Mouse (Mus musculus): ENCODE data around the gene Rasd1. TPM values are rescaled to one million over a fixed set of nuclear protein-coding genes. Genes with fewer than 3 reads are reported as not detected.

Rasd1 gene
- polyA plus RNA-seq, 1 experiment from 2014 or later = 1.3 TPM

DNA sequence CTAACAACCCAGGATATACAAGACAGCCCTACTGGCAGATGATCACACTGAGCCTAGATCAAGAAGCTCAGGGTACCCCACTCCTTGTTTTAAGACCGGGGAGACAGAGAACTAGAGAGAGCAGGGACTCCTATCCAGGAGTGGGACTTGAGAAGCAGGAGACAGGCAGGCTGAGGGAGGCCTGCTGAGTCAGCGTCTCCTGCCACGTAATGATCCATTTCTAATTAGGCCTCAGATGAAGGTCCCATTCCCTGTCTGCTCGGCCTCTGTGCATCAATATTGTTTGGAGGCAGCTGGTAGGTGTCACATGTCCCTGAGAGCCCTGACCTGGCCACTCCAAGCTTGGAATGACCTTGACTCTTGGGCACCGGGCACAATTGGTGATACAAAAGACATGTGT is 8.6 kb upstream of the Rasd1 start:
- TF ChIP-seq EP300 (optimal IDR thresholded peaks at IDR 0.05) (no peak), CTCF (IDR thresholded peaks at IDR 0.05; ENCODE audit: low read depth) (no peak)
- no peaks in the 10 kb centered on the region for H3K27me3 ChIP-seq (ENCODE audit: control insufficient read depth, insufficient read depth, low read length)
- H3K4me1 ChIP-seq (replicated peaks; ENCODE audit: control insufficient read depth, insufficient read depth) = no peaks in the 10 kb centered on the region
- H3K4me3 ChIP-seq (ENCODE audit: low read depth, low read length) = no peak overlapping the region
- 82% methylated on average over 5 of the region's 5 CpGs for WGBS
- no peak overlapping the region for H3K4me2 ChIP-seq (replicated peaks; ENCODE audit: low read depth)
- H3K36me3 ChIP-seq (ENCODE audit: control insufficient read depth, insufficient read depth, low read length) = no peaks in the 10 kb centered on the region
- ATAC-seq (ENCODE audit: low FRiP score, low TSS enrichment) = no peak
- H3K27ac ChIP-seq (replicated peaks) = no peak overlapping the region
- H3K9ac ChIP-seq (ENCODE audit: low read length) = no peak overlapping the region
- DNase-seq (ENCODE audit: low spot score) = no peak
- no peaks in the 10 kb centered on the region for H3K9me3 ChIP-seq (ENCODE audit: control insufficient read depth, low read length)

DNA sequence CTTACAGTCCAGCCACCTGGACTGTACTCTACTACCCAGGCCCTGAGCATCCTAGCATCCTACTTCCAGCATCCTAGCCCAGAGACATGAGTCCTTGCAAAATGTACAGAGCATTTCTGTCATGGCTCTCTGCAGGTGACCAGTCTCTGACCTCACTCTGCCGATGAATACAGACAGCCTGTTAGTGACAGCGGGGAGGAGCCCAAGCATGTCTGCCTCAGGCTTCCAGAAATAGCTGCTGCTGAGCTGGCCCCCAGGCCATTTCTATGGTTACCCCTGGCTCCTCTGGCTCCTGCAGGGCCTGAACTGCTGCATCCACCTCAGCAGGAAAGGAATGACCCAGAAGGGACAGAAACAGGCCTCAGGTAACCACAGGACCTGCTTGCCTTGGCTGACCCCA is 6.9 kb upstream of the Rasd1 start:
- DNase-seq (ENCODE audit: low spot score) (no peak), ATAC-seq (ENCODE audit: low FRiP score, low TSS enrichment) (no peak)
- H3K4me2 ChIP-seq (replicated peaks; ENCODE audit: low read depth) = no peak overlapping the region
- H3K27ac ChIP-seq (replicated peaks) = no peak overlapping the region
- TF ChIP-seq EP300 (optimal IDR thresholded peaks at IDR 0.05) (no peak), CTCF (IDR thresholded peaks at IDR 0.05; ENCODE audit: low read depth) (no peak)
- no peaks in the 10 kb centered on the region for H3K27me3 ChIP-seq (ENCODE audit: control insufficient read depth, insufficient read depth, low read length)
- no peaks in the 10 kb centered on the region for H3K9me3 ChIP-seq (ENCODE audit: control insufficient read depth, low read length)
- H3K36me3 ChIP-seq (ENCODE audit: control insufficient read depth, insufficient read depth, low read length) = no peaks in the 10 kb centered on the region
- H3K4me1 ChIP-seq (replicated peaks; ENCODE audit: control insufficient read depth, insufficient read depth) = no peaks in the 10 kb centered on the region
- WGBS = 52% methylated on average over 2 of the region's 2 CpGs
- H3K9ac ChIP-seq (ENCODE audit: low read length) = no peak overlapping the region
- H3K4me3 ChIP-seq (ENCODE audit: low read depth, low read length) = no peak overlapping the region

DNA sequence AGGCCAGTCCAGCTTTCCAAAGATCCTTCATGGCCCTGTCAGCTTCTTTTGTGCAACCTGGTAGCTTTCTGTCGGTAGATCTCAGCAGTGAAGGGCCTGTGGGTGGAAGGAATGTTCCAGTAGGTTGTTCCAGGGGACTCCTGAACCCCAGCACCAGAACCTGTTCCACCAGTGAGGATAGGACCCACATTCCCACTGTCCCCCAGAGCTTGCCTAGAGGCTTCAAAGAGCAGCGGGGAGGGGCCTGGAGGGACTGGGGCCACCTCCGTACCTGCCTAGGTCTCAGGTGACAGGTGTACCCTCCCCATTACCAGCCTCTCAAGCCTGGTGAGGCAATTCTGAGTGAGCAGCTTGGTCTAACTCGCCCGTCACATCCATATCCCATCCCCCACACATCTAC is 6.0 kb upstream of the Rasd1 start:
- no peaks in the 10 kb centered on the region for H3K36me3 ChIP-seq (ENCODE audit: control insufficient read depth, insufficient read depth, low read length)
- H3K9me3 ChIP-seq (ENCODE audit: control insufficient read depth, low read length) = no peaks in the 10 kb centered on the region
- WGBS = 71% methylated on average over 5 of the region's 5 CpGs
- no peak overlapping the region for H3K27ac ChIP-seq (replicated peaks)
- DNase-seq (ENCODE audit: low spot score) = no peak
- H3K4me2 ChIP-seq (replicated peaks; ENCODE audit: low read depth) = no peak overlapping the region
- no peaks in the 10 kb centered on the region for H3K4me1 ChIP-seq (replicated peaks; ENCODE audit: control insufficient read depth, insufficient read depth)
- TF ChIP-seq CTCF (IDR thresholded peaks at IDR 0.05; ENCODE audit: low read depth) (no peak), EP300 (optimal IDR thresholded peaks at IDR 0.05) (no peak)
- no peak overlapping the region for H3K4me3 ChIP-seq (ENCODE audit: low read depth, low read length)
- ATAC-seq (ENCODE audit: low FRiP score, low TSS enrichment) = no peak
- no peak overlapping the region for H3K9ac ChIP-seq (ENCODE audit: low read length)
- no peaks in the 10 kb centered on the region for H3K27me3 ChIP-seq (ENCODE audit: control insufficient read depth, insufficient read depth, low read length)

DNA sequence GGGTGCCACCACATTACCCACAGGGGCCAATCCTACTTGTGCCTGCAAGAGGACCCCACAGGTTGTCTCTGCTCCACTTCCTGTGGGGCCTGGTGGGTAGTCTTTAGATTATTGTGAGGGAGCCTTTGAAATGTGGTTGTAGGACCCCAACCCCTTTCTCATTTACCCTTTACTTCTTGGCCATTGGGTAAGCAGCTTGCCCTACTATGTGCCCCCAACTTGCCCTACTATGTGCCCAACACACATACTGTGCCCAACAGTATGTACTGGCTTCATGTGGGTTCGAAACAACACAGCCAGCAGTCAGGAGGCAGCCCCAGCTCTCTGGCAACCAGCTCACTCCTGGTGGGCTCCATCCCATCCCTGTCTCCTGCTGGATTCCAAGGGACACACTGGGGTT is 3.0 kb upstream of the Rasd1 start:
- DNase-seq (ENCODE audit: low spot score) = no peak
- Histone ChIP-seq H3K9ac (ENCODE audit: low read length) (no peak overlapping the region), H3K4me2 (replicated peaks; ENCODE audit: low read depth) (no peak overlapping the region), H3K4me1 (replicated peaks; ENCODE audit: control insufficient read depth, insufficient read depth) (0 out of 2 replicates have a peak, but pooled peaks cover 2% of the 10 kb centered on the region), H3K27me3 (ENCODE audit: control insufficient read depth, insufficient read depth, low read length) (no peaks in the 10 kb centered on the region), H3K36me3 (ENCODE audit: control insufficient read depth, insufficient read depth, low read length) (no peaks in the 10 kb centered on the region), H3K27ac (replicated peaks) (no peak overlapping the region), H3K9me3 (ENCODE audit: control insufficient read depth, low read length) (no peaks in the 10 kb centered on the region), H3K4me3 (ENCODE audit: low read depth, low read length) (no peak overlapping the region)
- no peak for ATAC-seq (ENCODE audit: low FRiP score, low TSS enrichment)
- TF ChIP-seq CTCF (IDR thresholded peaks at IDR 0.05; ENCODE audit: low read depth) = no peak
- TF ChIP-seq EP300 (optimal IDR thresholded peaks at IDR 0.05) = no peak
- WGBS = 76% methylated on average over 1 of the region's 1 CpGs

DNA sequence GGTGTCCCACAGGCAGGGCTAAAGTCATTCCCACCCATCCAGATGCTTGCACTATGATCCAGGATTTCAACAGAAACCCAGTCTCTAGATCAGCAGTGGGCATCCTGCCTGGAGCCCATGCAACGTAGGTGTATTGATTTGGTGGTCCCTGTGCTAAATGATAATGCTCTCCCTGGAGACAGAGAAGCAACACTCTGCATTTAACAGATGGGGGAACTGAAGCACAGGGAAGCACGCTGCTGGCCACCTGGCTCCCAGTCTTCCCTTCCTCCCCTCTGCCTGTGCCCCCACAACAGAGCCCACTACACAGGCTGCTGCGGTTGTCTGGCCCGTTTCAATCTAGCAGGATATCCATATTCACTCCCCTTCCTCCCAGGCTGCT is 1.3 kb upstream of the Rasd1 start:
- Histone ChIP-seq H3K36me3 (ENCODE audit: control insufficient read depth, insufficient read depth, low read length) (peaks cover 6% of the 10 kb centered on the region), H3K4me2 (replicated peaks; ENCODE audit: low read depth) (no peak overlapping the region), H3K4me1 (replicated peaks; ENCODE audit: control insufficient read depth, insufficient read depth) (0 out of 2 replicates have a peak, but pooled peaks cover 2% of the 10 kb centered on the region), H3K9ac (ENCODE audit: low read length) (no peak overlapping the region), H3K27ac (replicated peaks) (no peak overlapping the region), H3K4me3 (ENCODE audit: low read depth, low read length) (no peak overlapping the region), H3K27me3 (ENCODE audit: control insufficient read depth, insufficient read depth, low read length) (no peaks in the 10 kb centered on the region), H3K9me3 (ENCODE audit: control insufficient read depth, low read length) (no peaks in the 10 kb centered on the region)
- TF ChIP-seq CTCF (IDR thresholded peaks at IDR 0.05; ENCODE audit: low read depth) = no peak
- TF ChIP-seq EP300 (optimal IDR thresholded peaks at IDR 0.05) = no peak
- WGBS = 52% methylated on average over 4 of the region's 4 CpGs
- DNase-seq (ENCODE audit: low spot score) (no peak), ATAC-seq (ENCODE audit: low FRiP score, low TSS enrichment) (no peak)

DNA sequence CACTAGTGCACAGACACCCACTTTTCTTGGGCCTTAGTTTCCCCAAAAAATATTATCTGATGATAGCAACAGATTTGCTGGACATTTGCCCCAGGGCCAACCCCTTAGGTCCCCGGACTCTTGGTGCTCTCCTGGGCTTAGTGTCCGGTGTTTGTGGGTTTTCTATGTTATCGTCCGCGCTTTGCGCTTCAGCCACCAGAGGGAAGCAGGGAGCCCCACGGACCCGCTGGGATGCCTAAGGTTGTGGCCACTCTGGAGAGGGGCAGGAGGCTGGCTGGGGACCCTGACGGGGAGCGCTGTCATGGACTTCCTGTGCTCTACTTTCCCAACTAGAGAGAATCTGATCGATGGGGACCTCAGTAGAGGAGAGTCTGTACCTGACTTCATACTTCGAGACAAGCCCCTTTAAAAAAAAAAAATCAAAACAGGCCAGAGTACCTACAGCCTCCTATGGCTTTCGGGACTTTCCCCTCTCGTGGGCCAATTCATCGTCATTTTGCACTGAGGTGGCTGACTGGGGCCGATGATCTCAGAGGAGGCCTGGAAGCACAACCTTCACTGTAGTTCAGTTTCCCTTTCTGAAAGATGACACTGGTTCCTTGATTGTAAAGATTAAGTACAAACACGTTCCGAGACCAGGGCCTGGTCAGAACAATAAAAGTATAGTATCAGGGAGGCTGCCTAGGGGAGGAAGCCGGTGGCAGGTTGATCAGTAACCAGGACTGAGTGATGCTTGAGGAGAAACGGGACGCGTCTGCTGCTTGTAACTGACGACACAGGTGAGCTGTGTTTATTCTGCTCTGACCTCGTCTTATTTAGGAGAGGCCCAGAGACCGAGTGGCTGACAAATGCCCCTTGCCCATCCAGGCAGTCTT is 720 bp upstream of the Rasd1 start:
- Histone ChIP-seq H3K27ac (replicated peaks) (peak overlapping the region; percentile 83), H3K4me1 (replicated peaks; ENCODE audit: control insufficient read depth, insufficient read depth) (0 out of 2 replicates have a peak, but pooled peaks cover 2% of the 10 kb centered on the region), H3K4me2 (replicated peaks; ENCODE audit: low read depth) (peak overlapping the region; percentile 92), H3K9me3 (ENCODE audit: control insufficient read depth, low read length) (no peaks in the 10 kb centered on the region), H3K36me3 (ENCODE audit: control insufficient read depth, insufficient read depth, low read length) (peaks cover 9% of the 10 kb centered on the region), H3K27me3 (ENCODE audit: control insufficient read depth, insufficient read depth, low read length) (no peaks in the 10 kb centered on the region), H3K4me3 (ENCODE audit: low read depth, low read length) (peak overlapping the region; percentile 46), H3K9ac (ENCODE audit: low read length) (peak overlapping the region; percentile 52)
- WGBS = 17% methylated on average over 25 of the region's 25 CpGs
- DNase-seq (ENCODE audit: low spot score) = peak; percentile 83
- peak; percentile 84 for ATAC-seq (ENCODE audit: low FRiP score, low TSS enrichment)
- TF ChIP-seq EP300 (optimal IDR thresholded peaks at IDR 0.05) (no peak), CTCF (IDR thresholded peaks at IDR 0.05; ENCODE audit: low read depth) (peak; percentile 97)

Data from stomach, postnatal 0 days (tissue).